Mouse (Mus musculus): ENCODE measurements around the gene Adat2. TPM values are rescaled to one million over a fixed set of nuclear protein-coding genes. Genes with fewer than 3 reads are reported as not detected.

The Adat2 gene
- polyA plus RNA-seq, 1 experiment = 4.7 TPM

DNA sequence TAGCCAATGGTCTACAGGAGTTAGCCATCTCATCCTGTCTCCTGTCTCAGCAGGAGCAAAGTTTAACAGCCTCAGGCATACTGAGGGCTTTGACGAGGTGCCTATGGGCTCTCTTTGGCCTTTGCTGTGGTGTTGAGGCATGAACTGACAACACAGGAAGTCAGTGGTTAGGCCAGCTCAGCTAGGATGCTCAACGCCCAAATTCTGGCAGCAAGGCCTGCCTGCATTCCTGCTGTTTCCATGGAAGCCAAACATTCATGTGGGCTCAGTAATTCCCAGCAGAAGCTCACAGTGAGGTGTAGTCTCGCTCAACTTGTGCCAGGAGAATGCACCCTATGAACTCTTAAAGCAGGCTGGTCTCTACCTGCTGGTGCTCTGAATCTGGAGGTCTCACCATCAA, 43.4 kb downstream of the Adat2 start:
- 57% methylated on average over 3 of the region's 3 CpGs for WGBS

GRCm38 (mm10) chr10:13596866-13597265, 44.2 kb downstream of the Adat2 start:
- no peaks in the 10 kb centered on the region for H3K27me3 ChIP-seq (replicated peaks; ENCODE audit: control insufficient read depth, insufficient read depth, low read length)
- 44% methylated on average over 9 of the region's 9 CpGs for WGBS
- TF ChIP-seq POLR2A (IDR thresholded peaks at IDR 0.05; ENCODE audit: low read depth, low read length) (no peak), CTCF (conservative IDR thresholded peaks at IDR 0.05; ENCODE audit: insufficient read depth, insufficient read length, low read depth, low read length) (no peak)
- no peaks in the 10 kb centered on the region for H3K36me3 ChIP-seq (ENCODE audit: control insufficient read depth, insufficient read depth, low read length)
- H3K4me3 ChIP-seq (ENCODE audit: insufficient read depth, low read depth, low read length) = no peak overlapping the region
- H3K4me1 ChIP-seq (ENCODE audit: control insufficient read depth, insufficient read depth, low read length) = no peaks in the 10 kb centered on the region
- no peak for DNase-seq
- no peak overlapping the region for H3K27ac ChIP-seq (ENCODE audit: insufficient read depth, low read depth, low read length)

More for the DNA sequence above, 43.4 kb downstream of the Adat2 start:
- no peaks in the 10 kb centered on the region for H3K36me3 ChIP-seq (ENCODE audit: control insufficient read depth, insufficient read depth, low read length)
- no peak overlapping the region for H3K4me3 ChIP-seq (ENCODE audit: insufficient read depth, low read depth, low read length)
- no peak for DNase-seq
- TF ChIP-seq CTCF (conservative IDR thresholded peaks at IDR 0.05; ENCODE audit: insufficient read depth, insufficient read length, low read depth, low read length) (no peak), POLR2A (IDR thresholded peaks at IDR 0.05; ENCODE audit: low read depth, low read length) (no peak)
- no peaks in the 10 kb centered on the region; the same call in 1 of the 2 replicates for H3K27me3 ChIP-seq (replicated peaks; ENCODE audit: control insufficient read depth, insufficient read depth, low read length)
- H3K27ac ChIP-seq (ENCODE audit: insufficient read depth, low read depth, low read length) = no peak overlapping the region
- H3K4me1 ChIP-seq (ENCODE audit: control insufficient read depth, insufficient read depth, low read length) = no peaks in the 10 kb centered on the region

- no peaks in the 10 kb centered on the region for H3K4me1 ChIP-seq (ENCODE audit: control insufficient read depth, insufficient read depth, low read length)
- DNase-seq = no peak
- WGBS = 60% methylated on average over 8 of the region's 8 CpGs
- no peaks in the 10 kb centered on the region for H3K36me3 ChIP-seq (ENCODE audit: control insufficient read depth, insufficient read depth, low read length)
- H3K27me3 ChIP-seq (replicated peaks; ENCODE audit: control insufficient read depth, insufficient read depth, low read length) = no peaks in the 10 kb centered on the region
- no peak overlapping the region for H3K27ac ChIP-seq (ENCODE audit: insufficient read depth, low read depth, low read length)
- TF ChIP-seq POLR2A (IDR thresholded peaks at IDR 0.05; ENCODE audit: low read depth, low read length) (no peak), CTCF (conservative IDR thresholded peaks at IDR 0.05; ENCODE audit: insufficient read depth, insufficient read length, low read depth, low read length) (no peak)
- H3K4me3 ChIP-seq (ENCODE audit: insufficient read depth, low read depth, low read length) = no peak overlapping the region
These were observed 44.8 kb downstream of the Adat2 start for GRCm38 (mm10) chr10:13597491-13597890.

- WGBS = 72% methylated on average over 2 of the region's 2 CpGs
- Histone ChIP-seq H3K27ac (ENCODE audit: insufficient read depth, low read depth, low read length) (no peak overlapping the region), H3K4me3 (ENCODE audit: insufficient read depth, low read depth, low read length) (no peak overlapping the region), H3K27me3 (replicated peaks; ENCODE audit: control insufficient read depth, insufficient read depth, low read length) (no peaks in the 10 kb centered on the region), H3K36me3 (ENCODE audit: control insufficient read depth, insufficient read depth, low read length) (no peaks in the 10 kb centered on the region), H3K4me1 (ENCODE audit: control insufficient read depth, insufficient read depth, low read length) (no peaks in the 10 kb centered on the region)
- DNase-seq = no peak
- TF ChIP-seq POLR2A (IDR thresholded peaks at IDR 0.05; ENCODE audit: low read depth, low read length) (no peak), CTCF (conservative IDR thresholded peaks at IDR 0.05; ENCODE audit: insufficient read depth, insufficient read length, low read depth, low read length) (no peak)
These were observed 48.2 kb downstream of the Adat2 start for GRCm38 (mm10) chr10:13600926-13601325.

Other genes starting within 250 kb of the Adat2 start
- gene Phactr2, start 78.5 kb upstream of the Adat2 start, polyA plus RNA-seq (2012; rRNA removed) = 10.7 and 12.5 TPM in 2 replicates
- gene Fuca2, start 53.4 kb upstream of the Adat2 start, polyA plus RNA-seq (2012; rRNA removed) = 120 TPM in 2 replicates
- gene Pex3, start 248 bp downstream of the Adat2 start, polyA plus RNA-seq (2012; rRNA removed) = 15.6 and 17.3 TPM in 2 replicates